Mouse (Mus musculus) stomach, embryonic 14.5 days (tissue): ENCODE measurements at regions not wholly inside any gene's neighbourhood (a gene's known extent, or its start where the extent isn't known, plus 50 kb on each side); places are given as distances from the start of the nearest gene placed in this dataset.

Experiments
- ATAC-seq: fragments of 200-750 bp; cut with Nextera tagmentation; 2 replicates; pipeline ENCODE4 v1.8.0; 2017; ENCODE audit warnings: low read depth, moderate TSS enrichment; ENCODE audit not compliant: insufficient number of reproducible peaks, insufficient read depth, low FRiP score
- H3K27ac ChIP-seq: fragments of 300-500 bp; sonication (generic); 2 replicates; pipeline ENCODE4 v1.5.1; 2014; ENCODE audit warnings: mild to moderate bottlenecking, low read length, moderate library complexity, mixed read lengths
- H3K27me3 ChIP-seq: fragments of 300-500 bp; sonication (generic); 2 replicates; pipeline ENCODE4 v1.6.1; 2014; ENCODE audit warnings: low read length, control low read depth, mixed read lengths; ENCODE audit not compliant: control insufficient read depth, insufficient read depth
- H3K36me3 ChIP-seq: fragments of 300-500 bp; sonication (generic); 2 replicates; pipeline ENCODE4 v1.6.1; 2014; ENCODE audit warnings: mild to moderate bottlenecking, control low read depth, low read length, moderate library complexity, mixed read lengths; ENCODE audit not compliant: control insufficient read depth, insufficient read depth
- H3K4me1 ChIP-seq: fragments of 300-500 bp; sonication (generic); 2 replicates; pipeline ENCODE4 v1.6.1; 2014; ENCODE audit warnings: low read length, control low read depth, mixed read lengths; ENCODE audit not compliant: control insufficient read depth, insufficient read depth
- H3K4me2 ChIP-seq: fragments of 300-500 bp; sonication (generic); replicated peaks from 2 replicates; pipeline ENCODE4 v1.6.1; 2014; ENCODE audit warnings: low read depth, low read length, control low read depth
- H3K4me3 ChIP-seq: fragments of 300-500 bp; sonication (generic); 2 replicates; pipeline ENCODE4 v1.5.1; 2014; ENCODE audit warnings: low read depth, low read length, control low read depth
- H3K9ac ChIP-seq: fragments of 300-500 bp; sonication (generic); replicated peaks from 2 replicates; pipeline ENCODE4 v1.6.1; 2014; ENCODE audit warnings: low read depth, mild to moderate bottlenecking, control low read depth, low read length, moderate library complexity, mixed read lengths
- H3K9me3 ChIP-seq: fragments of 300-500 bp; sonication (generic); 2 replicates; pipeline ENCODE4 v1.6.1; 2016; ENCODE audit warnings: low read depth, low read length, control low read depth; ENCODE audit not compliant: control insufficient read depth
- WGBS: fragments of 180-500 bp; shearing (Covaris S2); extraction: QIAGEN DNeasy Blood & Tissue Kit; methylation state at CpG from one replicate; pipeline ENCODE4 v1.1.7; 2014; 5-methylcytosine and 5-hydroxymethylcytosine counted together

- WGBS = 10% methylated on average over 6 of the region's 6 CpGs
- H3K9ac ChIP-seq = no peak overlapping the region
- ATAC-seq = peak; percentile 89
- no peak overlapping the region for H3K4me2 ChIP-seq
- H3K36me3 ChIP-seq = no peaks in the 10 kb centered on the region
- H3K4me1 ChIP-seq = peaks cover 13% of the 10 kb centered on the region
- H3K27me3 ChIP-seq = no peaks in the 10 kb centered on the region
- peak overlapping the region; percentile 83; the same call in 1 of the 2 replicates for H3K27ac ChIP-seq
- H3K9me3 ChIP-seq = no peaks in the 10 kb centered on the region
- H3K4me3 ChIP-seq = no peak overlapping the region
These were observed 288.8 kb upstream of the Zfp637 start for GRCm38 (mm10) chr6:117552006-117552667.

- H3K4me2 ChIP-seq = no peak overlapping the region
- H3K9me3 ChIP-seq = no peaks in the 10 kb centered on the region
- no peaks in the 10 kb centered on the region for H3K4me1 ChIP-seq
- no peaks in the 10 kb centered on the region for H3K27me3 ChIP-seq
- WGBS = 93% methylated on average over 6 of the region's 6 CpGs
- no peak overlapping the region for H3K4me3 ChIP-seq
- H3K9ac ChIP-seq = no peak overlapping the region
- H3K36me3 ChIP-seq = no peaks in the 10 kb centered on the region
- no peak overlapping the region for H3K27ac ChIP-seq
- ATAC-seq = no peak
These were observed 277.8 kb upstream of the Zfp637 start for GRCm38 (mm10) chr6:117563159-117563558.

- Histone ChIP-seq H3K4me3 (no peak overlapping the region), H3K4me2 (no peak overlapping the region), H3K27me3 (no peaks in the 10 kb centered on the region), H3K9ac (no peak overlapping the region), H3K4me1 (no peaks in the 10 kb centered on the region), H3K36me3 (no peaks in the 10 kb centered on the region), H3K27ac (no peak overlapping the region), H3K9me3 (no peaks in the 10 kb centered on the region)
- 83% methylated on average over 1 of the region's 1 CpGs for WGBS
- ATAC-seq = 0 out of 2 replicates have a peak, but pooled peaks have one; percentile 37
These were observed 277.3 kb upstream of the Zfp637 start for GRCm38 (mm10) chr6:117563704-117564103.

- Histone ChIP-seq H3K9me3 (no peaks in the 10 kb centered on the region), H3K27ac (no peak overlapping the region), H3K27me3 (no peaks in the 10 kb centered on the region), H3K36me3 (no peaks in the 10 kb centered on the region), H3K4me3 (no peak overlapping the region), H3K9ac (no peak overlapping the region), H3K4me2 (no peak overlapping the region), H3K4me1 (peaks cover 5% of the 10 kb centered on the region; the same call in 1 of the 2 replicates)
- ATAC-seq = no peak
- 46% methylated on average over 6 of the region's 6 CpGs for WGBS
These were observed 274.2 kb upstream of the Zfp637 start for GRCm38 (mm10) chr6:117566786-117567185.

GRCm38 (mm10) chr6:117567691-117568090, 273.3 kb upstream of the Zfp637 start:
- H3K9me3 ChIP-seq = no peaks in the 10 kb centered on the region
- H3K4me1 ChIP-seq = peaks cover 7% of the 10 kb centered on the region; the same call in 1 of the 2 replicates
- ATAC-seq = no peak
- H3K4me3 ChIP-seq = no peak overlapping the region
- H3K4me2 ChIP-seq = no peak overlapping the region
- H3K27me3 ChIP-seq = no peaks in the 10 kb centered on the region
- no peak overlapping the region for H3K27ac ChIP-seq
- WGBS = 75% methylated on average over 5 of the region's 5 CpGs
- no peak overlapping the region for H3K9ac ChIP-seq
- H3K36me3 ChIP-seq = no peaks in the 10 kb centered on the region

- WGBS = 61% methylated on average over 11 of the region's 11 CpGs
- Histone ChIP-seq H3K9ac (no peak overlapping the region), H3K27ac (no peak overlapping the region), H3K36me3 (no peaks in the 10 kb centered on the region), H3K4me3 (no peak overlapping the region), H3K4me1 (peaks cover 10% of the 10 kb centered on the region; the same call in 1 of the 2 replicates), H3K9me3 (no peaks in the 10 kb centered on the region), H3K27me3 (no peaks in the 10 kb centered on the region), H3K4me2 (no peak overlapping the region)
- ATAC-seq = no peak
These were observed 271.2 kb upstream of the Zfp637 start for GRCm38 (mm10) chr6:117569576-117570326.

GRCm38 (mm10) chr6:117570346-117570745, 270.6 kb upstream of the Zfp637 start:
- H3K4me2 ChIP-seq = no peak overlapping the region
- H3K9me3 ChIP-seq = no peaks in the 10 kb centered on the region
- no peak overlapping the region for H3K4me3 ChIP-seq
- ATAC-seq = no peak
- no peaks in the 10 kb centered on the region for H3K36me3 ChIP-seq
- H3K9ac ChIP-seq = no peak overlapping the region
- no peaks in the 10 kb centered on the region for H3K27me3 ChIP-seq
- H3K27ac ChIP-seq = no peak overlapping the region
- WGBS = 40% methylated on average over 7 of the region's 7 CpGs
- H3K4me1 ChIP-seq = peaks cover 10% of the 10 kb centered on the region; the same call in 1 of the 2 replicates

GRCm38 (mm10) chr6:117570791-117571190, 270.2 kb upstream of the Zfp637 start:
- H3K9ac ChIP-seq = no peak overlapping the region
- peaks cover 10% of the 10 kb centered on the region; the same call in 1 of the 2 replicates for H3K4me1 ChIP-seq
- no peak overlapping the region for H3K4me3 ChIP-seq
- no peak overlapping the region for H3K4me2 ChIP-seq
- H3K27me3 ChIP-seq = no peaks in the 10 kb centered on the region
- WGBS = 88% methylated on average over 4 of the region's 4 CpGs
- H3K36me3 ChIP-seq = no peaks in the 10 kb centered on the region
- no peak for ATAC-seq
- no peaks in the 10 kb centered on the region for H3K9me3 ChIP-seq
- no peak overlapping the region for H3K27ac ChIP-seq
